Mouse (Mus musculus): ENCODE measurements around the gene Kat2a. TPM values are rescaled to one million over a fixed set of nuclear protein-coding genes. Genes with fewer than 3 reads are reported as not detected.

Kat2a gene
- polyA plus RNA-seq, 1 experiment from 2014 or later = 45.4 TPM

GRCm38 (mm10) chr11:100709201-100709810 lies 3.0 kb downstream of the Kat2a start:
- ATAC-seq (ENCODE audit: insufficient number of reproducible peaks, low FRiP score) = no peak

DNA sequence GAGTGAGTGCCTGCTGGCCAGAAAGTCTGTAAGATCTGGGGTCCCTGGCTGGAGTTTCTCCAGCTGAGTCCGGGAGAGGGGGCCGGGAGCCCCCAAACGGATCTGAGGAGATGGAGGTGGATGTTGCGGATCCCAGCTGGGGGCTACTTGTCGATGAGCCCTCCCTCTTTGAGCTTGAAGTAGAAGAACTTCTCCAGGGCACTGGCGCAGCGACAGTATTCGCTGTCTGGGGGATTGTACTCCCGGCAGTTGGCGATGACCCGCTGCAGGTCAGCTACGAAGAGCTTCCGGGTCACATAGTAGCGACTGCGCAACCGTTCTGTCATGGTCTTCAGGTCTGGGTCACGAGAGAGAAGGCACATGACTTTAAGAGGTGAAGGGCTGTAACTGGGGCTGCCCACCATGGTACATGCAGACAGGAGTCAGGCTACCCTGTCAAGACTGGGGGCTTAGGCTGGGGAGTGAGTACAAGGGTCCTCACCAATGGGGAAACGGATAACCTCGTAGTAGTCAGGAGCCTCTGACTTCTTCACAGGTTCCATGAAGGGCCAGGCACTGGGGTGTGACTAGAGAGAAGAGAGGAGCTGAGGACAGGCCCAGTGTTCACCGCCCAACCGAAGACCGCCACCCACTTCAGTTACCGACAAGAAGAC lies 7.0 kb downstream of the Kat2a start:
- ATAC-seq (ENCODE audit: insufficient number of reproducible peaks, low FRiP score) = no peak
- Histone ChIP-seq H3K4me3 (no peak overlapping the region), H3K27me3 (replicated peaks) (peaks cover 6% of the 10 kb centered on the region; the same call in 1 of the 2 replicates), H3K36me3 (peaks cover 58% of the 10 kb centered on the region), H3K27ac (ENCODE audit: poor library complexity, severe bottlenecking) (no peak overlapping the region), H3K4me1 (replicated peaks) (peaks cover 4% of the 10 kb centered on the region), H3K4me2 (no peak overlapping the region), H3K9ac (no peak overlapping the region), H3K9me3 (replicated peaks) (no peaks in the 10 kb centered on the region)
- WGBS = 91% methylated on average over 23 of the region's 23 CpGs

More at GRCm38 (mm10) chr11:100709201-100709810, 3.0 kb downstream of the Kat2a start:
- Histone ChIP-seq H3K9me3 (replicated peaks) (no peaks in the 10 kb centered on the region), H3K4me1 (replicated peaks) (peaks cover 26% of the 10 kb centered on the region), H3K4me3 (no peak overlapping the region), H3K36me3 (peaks cover 67% of the 10 kb centered on the region), H3K27ac (ENCODE audit: poor library complexity, severe bottlenecking) (no peak overlapping the region), H3K4me2 (no peak overlapping the region), H3K27me3 (replicated peaks) (no peaks in the 10 kb centered on the region), H3K9ac (no peak overlapping the region)
- WGBS = 93% methylated on average over 9 of the region's 9 CpGs

- Histone ChIP-seq H3K27me3 (replicated peaks) (peaks cover 6% of the 10 kb centered on the region; the same call in 1 of the 2 replicates), H3K36me3 (peaks cover 46% of the 10 kb centered on the region), H3K9ac (no peak within 1 kb of the TSS), H3K4me3 (no peak within 1 kb of the TSS), H3K9me3 (replicated peaks) (no peaks in the 10 kb centered on the region), H3K4me1 (replicated peaks) (peaks cover 4% of the 10 kb centered on the region), H3K27ac (ENCODE audit: poor library complexity, severe bottlenecking) (no peak within 1 kb of the TSS), H3K4me2 (no peak within 1 kb of the TSS)
- no peak for ATAC-seq (ENCODE audit: insufficient number of reproducible peaks, low FRiP score)
- 66% methylated on average over 7 of the region's 7 CpGs for WGBS
These were observed 8.3 kb downstream of the Kat2a start, which contains the start of gene Dhx58 for GRCm38 (mm10) chr11:100703851-100704531. TSS of gene Dhx58 (minus strand) at chr11:100704271.

GRCm38 (mm10) chr11:100703366-100703765 lies 8.9 kb downstream of the Kat2a start:
- Histone ChIP-seq H3K4me2 (no peak overlapping the region), H3K9ac (no peak overlapping the region), H3K4me1 (replicated peaks) (peaks cover 4% of the 10 kb centered on the region), H3K4me3 (no peak overlapping the region), H3K27ac (ENCODE audit: poor library complexity, severe bottlenecking) (no peak overlapping the region), H3K36me3 (peaks cover 39% of the 10 kb centered on the region), H3K27me3 (replicated peaks) (peaks cover 6% of the 10 kb centered on the region; the same call in 1 of the 2 replicates), H3K9me3 (replicated peaks) (no peaks in the 10 kb centered on the region)
- 61% methylated on average over 11 of the region's 11 CpGs for WGBS
- ATAC-seq (ENCODE audit: insufficient number of reproducible peaks, low FRiP score) = no peak

DNA sequence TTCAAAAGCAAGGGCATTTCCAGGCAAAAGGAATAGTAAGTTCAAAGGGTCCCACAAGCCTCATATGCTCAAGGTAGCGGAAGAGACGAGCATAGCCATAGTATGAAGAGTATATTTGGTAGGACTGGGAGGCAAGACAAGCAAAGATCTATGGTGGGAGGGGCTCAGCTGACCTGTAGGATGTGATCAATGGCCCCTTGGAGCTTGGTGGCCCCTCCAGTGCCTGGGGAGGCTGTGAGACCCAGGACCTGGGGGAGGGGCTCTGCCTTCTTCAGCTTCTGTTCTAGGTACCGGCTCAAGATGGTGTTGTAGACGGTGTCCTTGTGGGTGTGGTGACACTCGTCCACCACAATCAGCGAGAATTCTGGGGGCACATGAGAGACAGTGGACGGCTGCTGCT lies 9.4 kb downstream of the Kat2a start:
- 0 out of 2 replicates have a peak overlapping the region, but pooled peaks have one; percentile 8 for H3K9ac ChIP-seq
- peak overlapping the region; percentile 56 for H3K4me2 ChIP-seq
- ATAC-seq (ENCODE audit: insufficient number of reproducible peaks, low FRiP score) = no peak

GRCm38 (mm10) chr11:100702081-100702851 lies 10.0 kb downstream of the Kat2a start:
- WGBS = 37% methylated on average over 19 of the region's 19 CpGs
- H3K4me3 ChIP-seq = peak overlapping the region; percentile 24; the same call in 1 of the 2 replicates
- H3K4me1 ChIP-seq (replicated peaks) = peaks cover 4% of the 10 kb centered on the region
- no peak overlapping the region for H3K27ac ChIP-seq (ENCODE audit: poor library complexity, severe bottlenecking)
- 0 out of 2 replicates have a peak overlapping the region, but pooled peaks have one; percentile 8 for H3K9ac ChIP-seq
- peak overlapping the region; percentile 56 for H3K4me2 ChIP-seq
- H3K36me3 ChIP-seq = peaks cover 28% of the 10 kb centered on the region
- H3K27me3 ChIP-seq (replicated peaks) = peaks cover 6% of the 10 kb centered on the region; the same call in 1 of the 2 replicates
- no peak for ATAC-seq (ENCODE audit: insufficient number of reproducible peaks, low FRiP score)
- no peaks in the 10 kb centered on the region for H3K9me3 ChIP-seq (replicated peaks)

More for the DNA sequence above, 9.4 kb downstream of the Kat2a start:
- H3K9me3 ChIP-seq (replicated peaks) = no peaks in the 10 kb centered on the region
- peaks cover 4% of the 10 kb centered on the region for H3K4me1 ChIP-seq (replicated peaks)
- H3K27me3 ChIP-seq (replicated peaks) = peaks cover 6% of the 10 kb centered on the region; the same call in 1 of the 2 replicates
- H3K4me3 ChIP-seq = peak overlapping the region; percentile 24; the same call in 1 of the 2 replicates
- peaks cover 35% of the 10 kb centered on the region for H3K36me3 ChIP-seq
- WGBS = 41% methylated on average over 7 of the region's 7 CpGs
- no peak overlapping the region for H3K27ac ChIP-seq (ENCODE audit: poor library complexity, severe bottlenecking)

DNA sequence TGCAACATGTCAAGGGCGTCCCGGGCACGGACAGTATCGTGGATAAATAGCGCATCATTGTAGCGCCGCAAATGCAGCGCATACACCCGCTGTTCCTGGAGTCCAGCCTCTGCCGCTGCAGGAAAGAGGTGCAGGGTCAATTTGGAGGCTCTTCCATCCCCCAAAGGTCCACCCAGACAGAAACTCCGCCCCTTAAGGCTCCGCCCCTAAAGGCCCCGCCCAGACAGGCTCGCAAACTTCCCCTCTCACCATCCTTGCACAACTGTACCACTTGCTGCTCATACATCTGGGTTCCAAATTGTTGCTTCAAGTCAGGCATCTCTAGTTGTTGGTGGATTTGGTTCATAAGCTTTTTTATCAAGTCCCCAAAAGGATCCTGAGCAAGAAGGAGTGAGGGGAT lies 11.0 kb downstream of the Kat2a start:
- Histone ChIP-seq H3K36me3 (peaks cover 19% of the 10 kb centered on the region), H3K4me1 (replicated peaks) (peaks cover 4% of the 10 kb centered on the region), H3K9me3 (replicated peaks) (no peaks in the 10 kb centered on the region), H3K4me2 (peak overlapping the region; percentile 58), H3K27me3 (replicated peaks) (peaks cover 6% of the 10 kb centered on the region; the same call in 1 of the 2 replicates), H3K9ac (peak overlapping the region; percentile 33; the same call in 1 of the 2 replicates), H3K4me3 (peak overlapping the region; percentile 28; the same call in 1 of the 2 replicates), H3K27ac (ENCODE audit: poor library complexity, severe bottlenecking) (no peak overlapping the region)
- WGBS = 6% methylated on average over 14 of the region's 14 CpGs
- no peak; the same call in 1 of the 2 replicates for ATAC-seq (ENCODE audit: insufficient number of reproducible peaks, low FRiP score)

DNA sequence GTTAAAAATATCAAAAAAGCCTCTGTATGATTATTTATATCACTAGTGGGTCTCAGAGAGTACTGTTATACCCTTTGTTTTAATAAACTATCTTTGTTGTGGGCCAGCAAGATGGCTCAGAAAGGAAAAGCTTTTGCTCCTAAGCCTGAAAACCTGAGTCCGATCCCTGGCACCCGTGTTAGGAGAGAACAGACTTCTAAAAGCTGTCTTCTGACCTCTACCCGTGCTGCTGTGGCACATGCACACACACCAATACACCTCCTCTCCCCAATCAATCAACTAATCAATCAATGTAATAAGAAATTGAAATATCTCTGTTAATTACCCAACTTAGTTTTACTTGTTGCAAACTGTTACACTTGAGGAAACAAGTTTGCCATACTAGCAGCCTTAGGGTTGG lies 11.6 kb downstream of the Kat2a start:
- ATAC-seq (ENCODE audit: insufficient number of reproducible peaks, low FRiP score) = no peak
- Histone ChIP-seq H3K4me3 (no peak overlapping the region), H3K9me3 (replicated peaks) (no peaks in the 10 kb centered on the region), H3K4me2 (peak overlapping the region; percentile 58), H3K36me3 (peaks cover 13% of the 10 kb centered on the region), H3K27ac (ENCODE audit: poor library complexity, severe bottlenecking) (no peak overlapping the region), H3K9ac (no peak overlapping the region), H3K27me3 (replicated peaks) (peaks cover 9% of the 10 kb centered on the region; the same call in 1 of the 2 replicates), H3K4me1 (replicated peaks) (peaks cover 4% of the 10 kb centered on the region)
- 74% methylated on average over 3 of the region's 3 CpGs for WGBS

DNA sequence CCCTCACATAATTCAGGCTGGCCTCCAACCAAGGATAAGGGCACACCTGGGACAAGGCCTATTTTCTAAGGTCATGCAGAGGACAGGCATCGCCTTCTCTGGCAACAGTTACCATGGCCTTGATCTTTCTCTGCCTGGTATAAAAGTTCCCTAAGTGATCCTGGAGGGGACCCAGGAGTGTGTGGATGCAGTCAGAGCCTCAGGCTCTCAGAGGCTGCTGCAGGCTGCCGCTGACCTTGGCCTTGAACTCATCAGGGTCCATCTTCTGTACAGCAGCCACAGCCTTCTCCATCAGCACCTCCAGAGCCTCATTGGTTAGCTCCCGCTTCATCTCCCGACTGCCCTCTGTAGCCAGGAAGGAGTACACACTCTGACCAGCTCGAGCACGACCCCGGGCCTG lies 14.3 kb downstream of the Kat2a start:
- no peaks in the 10 kb centered on the region for H3K9me3 ChIP-seq (replicated peaks)
- 66% methylated on average over 7 of the region's 7 CpGs for WGBS
- H3K9ac ChIP-seq = no peak overlapping the region
- H3K4me3 ChIP-seq = no peak overlapping the region
- no peak for ATAC-seq (ENCODE audit: insufficient number of reproducible peaks, low FRiP score)
- peaks cover 4% of the 10 kb centered on the region for H3K4me1 ChIP-seq (replicated peaks)
- no peak overlapping the region for H3K4me2 ChIP-seq
- no peak overlapping the region for H3K27ac ChIP-seq (ENCODE audit: poor library complexity, severe bottlenecking)
- H3K36me3 ChIP-seq = no peaks in the 10 kb centered on the region
- H3K27me3 ChIP-seq (replicated peaks) = peaks cover 16% of the 10 kb centered on the region

DNA sequence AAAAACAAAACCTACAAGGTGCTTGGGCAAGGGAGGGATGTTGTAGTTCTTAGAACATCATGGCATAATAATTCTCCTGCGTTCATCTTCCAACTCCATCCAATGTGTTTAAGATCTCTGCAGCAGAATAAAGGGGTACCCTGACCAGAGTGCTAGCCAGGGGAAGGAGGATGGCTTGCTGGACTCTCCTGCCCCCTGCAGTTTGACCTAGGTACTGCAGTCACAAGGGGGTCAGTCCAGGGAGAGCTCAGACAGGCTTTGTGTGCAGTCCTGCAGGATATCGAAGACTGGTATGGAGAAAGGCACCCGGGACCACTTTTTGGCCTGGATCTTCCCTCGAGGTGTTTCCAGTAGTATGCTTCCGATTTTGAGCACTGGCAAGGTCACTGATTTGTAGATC lies 17.3 kb downstream of the Kat2a start:
- Histone ChIP-seq H3K27me3 (replicated peaks) (peaks cover 39% of the 10 kb centered on the region), H3K4me1 (replicated peaks) (peaks cover 9% of the 10 kb centered on the region), H3K4me2 (no peak overlapping the region), H3K9ac (no peak overlapping the region), H3K36me3 (no peaks in the 10 kb centered on the region), H3K9me3 (replicated peaks) (no peaks in the 10 kb centered on the region), H3K27ac (ENCODE audit: poor library complexity, severe bottlenecking) (no peak overlapping the region), H3K4me3 (no peak overlapping the region)
- no peak for ATAC-seq (ENCODE audit: insufficient number of reproducible peaks, low FRiP score)
- 36% methylated on average over 5 of the region's 5 CpGs for WGBS

All from heart, embryonic 12.5 days (tissue).